Mouse (Mus musculus) spleen, adult 18-20 months (tissue): ENCODE measurements at regions not wholly inside any gene's neighbourhood (a gene's known extent, or its start where the extent isn't known, plus 50 kb on each side); places are given as distances from the start of the nearest gene placed in this dataset.

ENCODE experiments used
- DNase-seq, 2 experiments: peaks; one replicate each; pipeline ENCODE4 v3.0.0; 2022; ENCODE audit warnings: mixed read lengths in 2 of 2

- no peak for DNase-seq
Measured at GRCm38 (mm10) chr1:61331906-61332305, 306.7 kb upstream of the Pard3b start.

GRCm38 (mm10) chr1:61336367-61336766 lies 302.3 kb upstream of the Pard3b start:
- DNase-seq, result no peak

GRCm38 (mm10) chr1:61352921-61353320 lies 285.7 kb upstream of the Pard3b start:
- no peak for DNase-seq

- no peak for DNase-seq
Measured at GRCm38 (mm10) chr1:61353481-61353880, 285.1 kb upstream of the Pard3b start.

- no peak for DNase-seq
Measured at GRCm38 (mm10) chr1:61355241-61355640, 283.4 kb upstream of the Pard3b start.

- no peak for DNase-seq
Measured at GRCm38 (mm10) chr1:61359011-61359930, 279.4 kb upstream of the Pard3b start.

- no peak for DNase-seq
Measured at GRCm38 (mm10) chr1:61372581-61372980, 266.0 kb upstream of the Pard3b start.

GRCm38 (mm10) chr1:61373661-61374491 lies 264.7 kb upstream of the Pard3b start:
- DNase-seq, result no peak

GRCm38 (mm10) chr1:61376417-61376816 lies 262.2 kb upstream of the Pard3b start:
- DNase-seq, result no peak

GRCm38 (mm10) chr1:61377070-61377469 lies 261.6 kb upstream of the Pard3b start:
- peak in 1 of 2 experiments; percentile 60 for DNase-seq

GRCm38 (mm10) chr1:61378240-61378639 lies 260.4 kb upstream of the Pard3b start:
- DNase-seq, result no peak

GRCm38 (mm10) chr1:61379771-61380517 lies 258.7 kb upstream of the Pard3b start:
- DNase-seq, result no peak

GRCm38 (mm10) chr1:61387587-61387986 lies 251.0 kb upstream of the Pard3b start:
- DNase-seq, result no peak

- no peak for DNase-seq
Measured at GRCm38 (mm10) chr1:61397796-61398195, 240.8 kb upstream of the Pard3b start.

- no peak for DNase-seq
Measured at GRCm38 (mm10) chr1:61402339-61402738, 236.3 kb upstream of the Pard3b start.

- DNase-seq, result no peak
Measured at GRCm38 (mm10) chr1:61407201-61407600, 231.4 kb upstream of the Pard3b start.

GRCm38 (mm10) chr1:61414772-61415171 lies 223.9 kb upstream of the Pard3b start:
- no peak for DNase-seq

GRCm38 (mm10) chr1:61415426-61416195 lies 223.0 kb upstream of the Pard3b start:
- DNase-seq, result no peak

GRCm38 (mm10) chr1:61418396-61418795 lies 220.2 kb upstream of the Pard3b start:
- no peak for DNase-seq

- DNase-seq, result no peak
Measured at GRCm38 (mm10) chr1:61419839-61420238, 218.8 kb upstream of the Pard3b start.

- no peak for DNase-seq
Measured at GRCm38 (mm10) chr1:61423253-61423652, 215.4 kb upstream of the Pard3b start.
